Mouse (Mus musculus) stomach, embryonic 16.5 days (tissue): ENCODE results near the gene Rnf43. TPM values are rescaled to one million over a fixed set of nuclear protein-coding genes. Genes with fewer than 3 reads are reported as not detected.

ENCODE experiments used
- ATAC-seq: fragments of 200-750 bp; cut with Nextera tagmentation; 2 replicates; pipeline ENCODE4 v1.8.0; 2017; ENCODE audit warnings: moderate number of reproducible peaks, moderate TSS enrichment; ENCODE audit not compliant: insufficient read depth, low FRiP score
- H3K27ac ChIP-seq: fragments of 300-500 bp; sonication (generic); 2 replicates; pipeline ENCODE4 v1.5.1; 2014; ENCODE audit warnings: low read length
- H3K27me3 ChIP-seq: fragments of 300-500 bp; sonication (generic); 2 replicates; pipeline ENCODE4 v1.6.1; 2014; ENCODE audit warnings: low read length, control low read depth, mixed read lengths; ENCODE audit not compliant: control insufficient read depth, insufficient read depth
- H3K36me3 ChIP-seq: fragments of 300-500 bp; sonication (generic); 2 replicates; pipeline ENCODE4 v1.6.1; 2014; ENCODE audit warnings: low read length; ENCODE audit not compliant: control insufficient read depth, insufficient read depth
- H3K4me1 ChIP-seq: fragments of 300-500 bp; sonication (generic); 2 replicates; pipeline ENCODE4 v1.6.1; 2014; ENCODE audit warnings: low read length, control low read depth, mixed read lengths; ENCODE audit not compliant: control insufficient read depth, insufficient read depth
- H3K4me2 ChIP-seq: fragments of 300-500 bp; sonication (generic); 2 replicates; pipeline ENCODE4 v1.6.1; 2014; ENCODE audit warnings: low read depth, low read length, mixed read lengths
- H3K4me3 ChIP-seq: fragments of 300-500 bp; sonication (generic); replicated peaks from 2 replicates; pipeline ENCODE4 v1.5.1; 2014; ENCODE audit warnings: mild to moderate bottlenecking, low read length
- H3K9ac ChIP-seq: fragments of 300-500 bp; sonication (generic); 2 replicates; pipeline ENCODE4 v1.6.1; 2014; ENCODE audit warnings: low read length
- H3K9me3 ChIP-seq: fragments of 300-500 bp; sonication (generic); replicated peaks from 2 replicates; pipeline ENCODE4 v1.6.1; 2016; ENCODE audit warnings: low read length, control low read depth; ENCODE audit not compliant: control insufficient read depth
- WGBS: fragments of 180-500 bp; shearing (Covaris S2); extraction: QIAGEN DNeasy Blood & Tissue Kit; methylation state at CpG from one replicate; pipeline ENCODE4 v1.1.7; 2014; 5-methylcytosine and 5-hydroxymethylcytosine counted together
- polyA plus RNA-seq: library from polyadenylated mRNA; unstranded; fragments of >200 nt; fragmentation: Nextera tagmentation; extraction: Ambion mirVana; gene quantifications from 2 replicates; pipeline ENCODE4 v1.2.1, GENCODE M21; 2015

The Rnf43 gene
- polyA plus RNA-seq, 1 experiment from 2014 or later: 14.7 TPM

DNA sequence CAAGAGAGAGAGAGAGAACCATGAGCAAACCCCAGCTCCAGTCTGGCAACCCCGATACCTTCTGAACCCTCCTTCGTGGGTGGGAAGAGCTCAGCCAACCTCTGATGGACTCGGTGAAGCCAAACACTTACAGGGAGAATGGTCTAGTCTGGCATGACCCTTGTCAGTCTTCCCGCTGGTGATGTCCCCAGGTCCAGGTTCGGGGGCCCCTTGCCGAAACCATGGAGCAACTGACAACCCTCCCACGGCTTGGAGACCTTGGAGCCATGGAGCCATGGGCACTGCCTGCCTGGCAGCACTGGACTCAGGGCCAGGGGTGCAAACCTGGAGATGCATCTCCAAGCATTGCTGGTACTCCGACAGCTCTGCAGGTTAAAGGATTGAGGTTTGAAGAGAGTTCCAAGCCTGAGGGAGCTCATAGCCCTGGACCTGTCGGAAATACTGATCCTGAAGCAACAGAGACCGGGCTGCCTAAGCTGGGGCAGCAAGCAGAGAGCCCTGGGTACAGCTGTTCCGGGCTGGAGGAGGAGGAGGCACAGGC is 98.7 kb downstream of the Rnf43 start:
- WGBS: 67% methylated on average over 11 of the region's 11 CpGs
- no peaks in the 10 kb centered on the region for H3K9me3 ChIP-seq

GRCm38 (mm10) chr11:87761806-87762701 is 99.5 kb downstream of the Rnf43 start:
- Histone ChIP-seq H3K4me2 (no peak overlapping the region), H3K4me3 (no peak overlapping the region), H3K9me3 (no peaks in the 10 kb centered on the region), H3K9ac (no peak overlapping the region), H3K27ac (no peak overlapping the region), H3K4me1 (peaks cover 12% of the 10 kb centered on the region; the same call in 1 of the 2 replicates), H3K36me3 (no peaks in the 10 kb centered on the region), H3K27me3 (peaks cover 44% of the 10 kb centered on the region)
- WGBS: 74% methylated on average over 14 of the region's 14 CpGs
- ATAC-seq: no peak

More for the DNA sequence above, 98.7 kb downstream of the Rnf43 start:
- Histone ChIP-seq H3K27me3 (peaks cover 44% of the 10 kb centered on the region), H3K4me3 (no peak overlapping the region), H3K36me3 (no peaks in the 10 kb centered on the region), H3K4me2 (no peak overlapping the region), H3K27ac (no peak overlapping the region), H3K9ac (no peak overlapping the region), H3K4me1 (peaks cover 12% of the 10 kb centered on the region; the same call in 1 of the 2 replicates)
- ATAC-seq: no peak

DNA sequence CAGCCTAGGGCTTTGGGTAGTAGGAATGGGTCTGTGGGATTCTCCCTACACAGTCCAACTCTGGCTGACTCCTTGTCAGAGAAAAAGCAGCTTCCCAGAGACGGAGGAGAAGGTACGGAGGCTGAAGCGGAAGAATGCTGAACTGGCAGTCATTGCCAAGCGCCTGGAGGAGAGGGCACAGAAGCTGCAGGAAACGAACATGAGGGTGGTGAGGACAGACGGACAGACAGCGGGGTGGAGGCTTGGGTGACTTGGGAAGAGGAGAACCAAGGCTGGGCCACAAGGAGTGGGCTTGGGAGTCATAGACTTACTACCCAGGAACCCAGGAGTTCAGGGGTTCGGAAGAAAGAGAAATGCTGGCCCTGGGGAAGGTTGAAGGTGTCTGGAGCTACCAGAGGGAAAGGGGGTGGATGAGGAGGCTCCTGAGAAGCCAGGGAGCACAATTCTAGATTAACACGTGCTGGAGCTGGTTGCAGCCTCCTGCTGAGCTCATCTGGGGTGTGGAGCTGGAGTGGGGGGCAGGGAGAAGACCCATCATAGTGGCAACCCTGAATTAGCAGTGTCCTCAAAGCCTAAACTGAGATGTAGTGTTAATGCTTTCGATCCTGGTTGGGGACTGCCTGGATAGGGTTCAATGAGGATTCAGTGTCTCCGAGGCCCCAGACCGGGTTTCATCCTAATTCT is 100.3 kb downstream of the Rnf43 start:
- Histone ChIP-seq H3K9ac (no peak overlapping the region), H3K27ac (no peak overlapping the region), H3K4me1 (peaks cover 12% of the 10 kb centered on the region; the same call in 1 of the 2 replicates), H3K27me3 (peaks cover 44% of the 10 kb centered on the region), H3K4me2 (no peak overlapping the region), H3K36me3 (no peaks in the 10 kb centered on the region), H3K4me3 (peak overlapping the region; percentile 52; the same call in 1 of the 2 replicates), H3K9me3 (no peaks in the 10 kb centered on the region)
- no peak for ATAC-seq
- WGBS: 48% methylated on average over 12 of the region's 12 CpGs

DNA sequence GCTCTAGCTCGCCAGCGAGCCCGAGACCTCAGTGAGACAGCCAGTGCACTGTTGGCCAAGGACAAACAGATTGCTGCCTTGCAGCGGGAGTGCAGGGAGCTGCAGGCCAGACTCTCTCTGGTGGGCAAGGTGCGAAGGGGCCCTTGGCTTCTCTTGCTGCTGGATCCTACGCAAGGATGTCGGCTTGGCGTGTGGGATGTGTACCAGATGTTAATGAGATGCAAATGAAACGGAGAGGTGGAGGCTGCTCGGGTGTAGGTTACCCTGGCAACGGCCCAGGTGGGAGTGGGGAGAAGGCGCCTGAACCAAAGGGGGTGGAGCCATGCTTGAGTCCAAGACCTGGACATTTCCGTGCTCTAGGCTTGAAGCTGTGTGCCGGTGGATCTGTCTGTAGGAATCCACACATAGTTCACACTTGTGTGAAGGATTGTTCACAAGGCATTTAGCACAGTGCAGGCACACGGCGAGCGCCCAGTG is 101.0 kb downstream of the Rnf43 start:
- 3% methylated on average over 17 of the region's 17 CpGs for WGBS
- peaks cover 44% of the 10 kb centered on the region for H3K27me3 ChIP-seq
- peak overlapping the region; percentile 92 for H3K4me2 ChIP-seq
- peaks cover 12% of the 10 kb centered on the region; the same call in 1 of the 2 replicates for H3K4me1 ChIP-seq
- no peaks in the 10 kb centered on the region for H3K9me3 ChIP-seq
- peak; percentile 15; the same call in 1 of the 2 replicates for ATAC-seq
- no peaks in the 10 kb centered on the region for H3K36me3 ChIP-seq
- H3K9ac ChIP-seq: peak overlapping the region; percentile 68
- H3K4me3 ChIP-seq: peak overlapping the region; percentile 52
- no peak overlapping the region for H3K27ac ChIP-seq

DNA sequence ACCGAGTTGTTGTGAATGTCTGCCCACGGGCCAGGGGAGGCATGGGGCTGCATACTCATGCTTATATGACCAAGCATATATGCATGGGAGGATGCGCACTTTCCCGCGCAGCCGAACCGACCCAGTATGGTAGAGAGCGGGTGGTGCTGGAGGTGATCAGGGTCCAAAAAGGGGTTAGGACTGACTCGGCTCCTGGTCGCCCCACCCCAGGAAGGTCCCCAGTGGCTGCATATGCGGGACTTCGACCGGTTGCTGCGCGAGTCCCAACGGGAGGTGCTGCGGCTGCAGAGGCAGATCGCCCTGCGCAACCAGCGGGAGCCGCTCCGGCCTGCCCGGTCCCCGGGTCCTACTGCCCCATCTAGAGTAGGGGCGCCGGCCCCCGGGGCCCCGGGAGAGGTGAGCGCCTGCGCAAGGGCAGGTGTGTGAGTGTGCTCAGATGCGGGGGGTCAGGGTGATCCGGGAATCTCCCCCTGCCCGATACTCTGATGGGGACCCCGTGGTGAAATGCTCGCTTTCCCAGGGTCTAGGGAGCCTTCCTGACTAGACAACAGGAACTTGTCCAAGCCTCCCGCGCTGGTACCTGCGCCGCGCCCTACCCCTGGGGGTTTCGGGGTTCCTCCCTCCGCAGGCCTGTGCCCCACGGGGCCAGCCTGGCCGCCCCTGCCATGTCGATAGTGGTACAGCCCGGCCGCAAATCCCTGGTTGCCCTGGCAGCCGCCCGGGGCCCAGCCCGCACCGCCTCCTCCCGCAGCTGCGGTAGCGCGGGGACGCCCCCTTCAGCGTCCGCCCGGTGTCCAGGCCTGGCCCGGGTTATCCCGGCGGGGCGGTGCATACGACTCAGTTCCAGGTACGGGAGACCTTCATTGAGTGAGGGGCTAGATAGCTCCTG is 101.7 kb downstream of the Rnf43 start:
- H3K9me3 ChIP-seq: no peaks in the 10 kb centered on the region
- H3K27me3 ChIP-seq: peaks cover 44% of the 10 kb centered on the region
- H3K4me2 ChIP-seq: peak overlapping the region; percentile 92
- peak overlapping the region; percentile 52 for H3K4me3 ChIP-seq
- no peak overlapping the region for H3K27ac ChIP-seq
- WGBS: 1% methylated on average over 65 of the region's 65 CpGs
- peak; percentile 52; the same call in 1 of the 2 replicates for ATAC-seq
- no peaks in the 10 kb centered on the region for H3K36me3 ChIP-seq
- peaks cover 12% of the 10 kb centered on the region; the same call in 1 of the 2 replicates for H3K4me1 ChIP-seq
- peak overlapping the region; percentile 68 for H3K9ac ChIP-seq

DNA sequence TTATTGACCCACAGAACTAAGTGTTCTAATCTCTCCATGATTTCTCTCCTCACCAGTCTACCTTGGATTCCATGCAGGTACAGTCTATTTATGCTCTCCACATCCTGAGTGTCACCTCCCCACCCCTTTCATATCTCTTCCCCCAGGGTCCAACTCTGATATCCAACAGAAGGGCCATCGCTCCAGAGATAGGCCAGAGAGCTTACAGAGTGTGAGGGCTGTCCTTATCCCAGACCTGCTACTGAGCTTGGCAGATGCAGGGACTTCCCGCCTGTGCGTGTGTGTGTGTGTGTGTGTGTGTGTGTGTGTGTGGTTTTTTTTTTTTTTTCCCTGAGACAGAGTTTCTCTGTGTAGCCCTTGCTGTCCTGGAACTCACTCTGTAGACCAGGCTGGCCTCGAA is 106.2 kb downstream of the Rnf43 start:
- no peak for ATAC-seq
- no peaks in the 10 kb centered on the region for H3K9me3 ChIP-seq
- H3K4me3 ChIP-seq: no peak overlapping the region
- no peak overlapping the region for H3K9ac ChIP-seq
- WGBS: 85% methylated on average over 4 of the region's 4 CpGs
- no peak overlapping the region for H3K27ac ChIP-seq
- H3K27me3 ChIP-seq: peaks cover 7% of the 10 kb centered on the region
- no peaks in the 10 kb centered on the region for H3K36me3 ChIP-seq
- peaks cover 10% of the 10 kb centered on the region; the same call in 1 of the 2 replicates for H3K4me1 ChIP-seq
- H3K4me2 ChIP-seq: no peak overlapping the region

GRCm38 (mm10) chr11:87770989-87771388 is 108.5 kb downstream of the Rnf43 start:
- 49% methylated on average over 3 of the region's 3 CpGs for WGBS
- no peaks in the 10 kb centered on the region for H3K9me3 ChIP-seq
- H3K9ac ChIP-seq: no peak overlapping the region
- no peak overlapping the region for H3K4me2 ChIP-seq
- H3K36me3 ChIP-seq: no peaks in the 10 kb centered on the region
- no peaks in the 10 kb centered on the region for H3K4me1 ChIP-seq
- H3K27ac ChIP-seq: no peak overlapping the region
- H3K4me3 ChIP-seq: no peak overlapping the region
- ATAC-seq: no peak; the same call in 1 of the 2 replicates
- H3K27me3 ChIP-seq: no peaks in the 10 kb centered on the region

- Histone ChIP-seq H3K27me3 (no peaks in the 10 kb centered on the region), H3K4me2 (no peak overlapping the region), H3K4me1 (no peaks in the 10 kb centered on the region), H3K4me3 (no peak overlapping the region), H3K36me3 (no peaks in the 10 kb centered on the region), H3K9me3 (no peaks in the 10 kb centered on the region), H3K9ac (no peak overlapping the region), H3K27ac (no peak overlapping the region)
- ATAC-seq: no peak
- WGBS: 87% methylated on average over 3 of the region's 3 CpGs
Observed at GRCm38 (mm10) chr11:87772354-87772753, 109.8 kb downstream of the Rnf43 start.
